ENCODE assay signal across 35 mouse cellular contexts in genomic region chr6:134988377-134988776, GRCm38 (mm10).
"Had no signal": no experiment of that assay in that cellular context is flagged by ENCODE, and none has a peak within 500 bp of the region (broad histone marks: within the 10 kb centered on the region; RNA-seq: fewer than 3 reads in every experiment).

No protein-coding gene starts in this region.

- H3K27ac ChIP-seq: heart, embryonic 10.5 days; heart, embryonic 13.5 days; heart, embryonic 15.5 days; hindbrain, embryonic 10.5 days; hindbrain, embryonic 12.5 days; hindbrain, embryonic 13.5 days; hindbrain, embryonic 14.5 days; hindbrain, embryonic 15.5 days; hindbrain, postnatal 0 days; intestine, embryonic 15.5 days; kidney, embryonic 15.5 days; kidney, postnatal 0 days; layer of hippocampus, adult 2 months; left cerebral cortex, adult 2 months had no signal

- H3K4me3 ChIP-seq: heart, embryonic 10.5 days; heart, embryonic 12.5 days; heart, embryonic 13.5 days; heart, embryonic 15.5 days; hindbrain, embryonic 10.5 days; hindbrain, embryonic 12.5 days; hindbrain, embryonic 13.5 days; hindbrain, embryonic 15.5 days; intestine, embryonic 15.5 days; kidney, embryonic 15.5 days; layer of hippocampus, adult 2 months; left cerebral cortex, adult 2 months had no signal

- H3K4me2 ChIP-seq: heart, embryonic 11.5 days; heart, embryonic 12.5 days; heart, embryonic 13.5 days; heart, embryonic 15.5 days; hindbrain, embryonic 12.5 days; hindbrain, embryonic 13.5 days; hindbrain, embryonic 14.5 days; hindbrain, embryonic 15.5 days; intestine, embryonic 15.5 days; kidney, embryonic 15.5 days had no signal

- DNase-seq: heart, postnatal 10 days; heart, postnatal 14 days; heart, postnatal 36 days; heart, postnatal 4 days; kidney, adult 11 months; kidney, adult 18-20 months; kidney, adult 2 months; kidney, adult 8-10 months; kidney, adult 9 months; kidney, postnatal 10 days; kidney, postnatal 14 days; kidney, postnatal 25 days; kidney, postnatal 36 days; kidney, postnatal 4 days; layer of hippocampus, adult 9-11 months; layer of hippocampus, postnatal 36 days had no signal

- H3K36me3 ChIP-seq: heart, embryonic 10.5 days; heart, embryonic 12.5 days; heart, embryonic 13.5 days; heart, embryonic 15.5 days; hindbrain, embryonic 10.5 days; hindbrain, embryonic 12.5 days; hindbrain, embryonic 13.5 days; hindbrain, embryonic 15.5 days; intestine, embryonic 15.5 days; kidney, embryonic 15.5 days had no signal

- H3K9me3 ChIP-seq: heart, embryonic 10.5 days; heart, embryonic 12.5 days; heart, embryonic 13.5 days; heart, embryonic 15.5 days; hindbrain, embryonic 10.5 days; hindbrain, embryonic 12.5 days; hindbrain, embryonic 13.5 days; hindbrain, embryonic 15.5 days; intestine, embryonic 15.5 days; kidney, embryonic 15.5 days had no signal

- H3K27me3 ChIP-seq: heart, embryonic 12.5 days; heart, embryonic 13.5 days; heart, embryonic 15.5 days; hindbrain, embryonic 12.5 days; hindbrain, embryonic 13.5 days; hindbrain, embryonic 15.5 days; intestine, embryonic 15.5 days; kidney, embryonic 15.5 days had no signal

- H3K9ac ChIP-seq: heart, embryonic 12.5 days; heart, embryonic 13.5 days; heart, embryonic 15.5 days; hindbrain, embryonic 12.5 days; hindbrain, embryonic 13.5 days; hindbrain, embryonic 14.5 days; hindbrain, embryonic 15.5 days; intestine, embryonic 15.5 days; kidney, embryonic 15.5 days had no signal

- ATAC-seq: hindbrain, embryonic 16.5 days; hindbrain, postnatal 0 days; inflammation-experienced regulatory T-cells, adult 6 months; intestine, embryonic 15.5 days; intestine, embryonic 16.5 days had no signal
